Mouse (Mus musculus) neural tube, embryonic 11.5 days (tissue): ENCODE measurements around the gene Gjd3. TPM values are rescaled to one million over a fixed set of nuclear protein-coding genes. Genes with fewer than 3 reads are reported as not detected.
A peak's percentile ranks its signal among the peaks of the same experiment; 100 is the strongest.

ENCODE experiments used
- ATAC-seq: fragments of 200-750 bp; cut with Nextera tagmentation; 2 replicates; pipeline ENCODE4 v1.8.0; 2017; ENCODE audit warnings: moderate number of reproducible peaks, mild to moderate bottlenecking, moderate TSS enrichment, moderate library complexity; ENCODE audit not compliant: insufficient read depth, low FRiP score, low TSS enrichment
- DNase-seq: peaks from one replicate; pipeline ENCODE4 v3.0.0-alpha.2; 2015; ENCODE audit warnings: low spot score
- H3K27ac ChIP-seq: fragments of 300-500 bp; sonication (generic); 2 replicates; pipeline ENCODE4 v1.5.1; 2014; ENCODE audit warnings: low read depth, mild to moderate bottlenecking, low read length
- H3K27me3 ChIP-seq: fragments of 300-500 bp; sonication (generic); 2 replicates; pipeline ENCODE4 v1.6.1; 2014; ENCODE audit warnings: mild to moderate bottlenecking, low read length, mixed read lengths; ENCODE audit not compliant: control insufficient read depth, insufficient read depth
- H3K36me3 ChIP-seq: fragments of 300-500 bp; sonication (generic); 2 replicates; pipeline ENCODE4 v1.6.1; 2014; ENCODE audit warnings: mild to moderate bottlenecking, low read length, moderate library complexity, mixed read lengths; ENCODE audit not compliant: control insufficient read depth, insufficient read depth
- H3K4me1 ChIP-seq: fragments of 300-500 bp; sonication (generic); 2 replicates; pipeline ENCODE4 v1.6.1; 2014; ENCODE audit warnings: low read length, mixed read lengths; ENCODE audit not compliant: control insufficient read depth, insufficient read depth
- H3K4me2 ChIP-seq: fragments of 300-500 bp; sonication (generic); 2 replicates; pipeline ENCODE4 v1.6.1; 2014; ENCODE audit warnings: low read depth, mild to moderate bottlenecking, moderate library complexity
- H3K4me3 ChIP-seq: fragments of 300-500 bp; sonication (generic); 2 replicates; pipeline ENCODE4 v1.5.1; 2014; ENCODE audit warnings: low read depth, low read length
- H3K9ac ChIP-seq: fragments of 300-500 bp; sonication (generic); 2 replicates; pipeline ENCODE4 v1.6.1; 2014; ENCODE audit warnings: mild to moderate bottlenecking, low read length
- H3K9me3 ChIP-seq: fragments of 300-500 bp; sonication (generic); 2 replicates; pipeline ENCODE4 v1.6.1; 2016; ENCODE audit warnings: low read length; ENCODE audit not compliant: control insufficient read depth
- WGBS: fragments of 180-500 bp; shearing (Covaris S2); extraction: QIAGEN DNeasy Blood & Tissue Kit; methylation state at CpG from one replicate; pipeline ENCODE4 v1.1.7; 2014; 5-methylcytosine and 5-hydroxymethylcytosine counted together
- polyA plus RNA-seq: library from polyadenylated mRNA; unstranded; fragments of >200 nt; fragmentation: Nextera tagmentation; extraction: Ambion mirVana; gene quantifications from 2 replicates; pipeline ENCODE4 v1.2.1, GENCODE M21; 2014

Gene Gjd3
- polyA plus RNA-seq, 1 experiment from 2014 or later: 0.57 TPM

- peaks cover 30% of the 10 kb centered on the region for H3K36me3 ChIP-seq
- no peak overlapping the region for H3K9ac ChIP-seq
- WGBS: 76% methylated on average over 6 of the region's 6 CpGs
These were observed 8.6 kb downstream of the Gjd3 start for GRCm38 (mm10) chr11:98974213-98974612.

GRCm38 (mm10) chr11:98973584-98973983, 9.2 kb downstream of the Gjd3 start:
- Histone ChIP-seq H3K36me3 (peaks cover 30% of the 10 kb centered on the region), H3K27me3 (no peaks in the 10 kb centered on the region), H3K9ac (no peak overlapping the region), H3K4me3 (no peak overlapping the region), H3K4me2 (no peak overlapping the region), H3K27ac (no peak overlapping the region), H3K4me1 (peaks cover 24% of the 10 kb centered on the region), H3K9me3 (no peaks in the 10 kb centered on the region)
- 89% methylated on average over 14 of the region's 14 CpGs for WGBS
- ATAC-seq (no peak), DNase-seq (no peak)

More at GRCm38 (mm10) chr11:98974213-98974612, 8.6 kb downstream of the Gjd3 start:
- no peaks in the 10 kb centered on the region for H3K9me3 ChIP-seq
- ATAC-seq: no peak
- peaks cover 24% of the 10 kb centered on the region for H3K4me1 ChIP-seq
- H3K27me3 ChIP-seq: no peaks in the 10 kb centered on the region
- no peak overlapping the region for H3K4me2 ChIP-seq
- H3K27ac ChIP-seq: no peak overlapping the region
- no peak for DNase-seq
- no peak overlapping the region for H3K4me3 ChIP-seq

- Histone ChIP-seq H3K9ac (no peak overlapping the region), H3K4me2 (no peak overlapping the region), H3K36me3 (peaks cover 30% of the 10 kb centered on the region), H3K9me3 (no peaks in the 10 kb centered on the region), H3K4me3 (no peak overlapping the region), H3K27me3 (no peaks in the 10 kb centered on the region), H3K27ac (no peak overlapping the region), H3K4me1 (peaks cover 30% of the 10 kb centered on the region)
- ATAC-seq: no peak
- 92% methylated on average over 9 of the region's 9 CpGs for WGBS
- no peak for DNase-seq
These were observed 9.9 kb downstream of the Gjd3 start for GRCm38 (mm10) chr11:98972801-98973360.

GRCm38 (mm10) chr11:98972215-98972614, 10.6 kb downstream of the Gjd3 start:
- WGBS: 58% methylated on average over 9 of the region's 9 CpGs
- peaks cover 37% of the 10 kb centered on the region for H3K4me1 ChIP-seq
- no peak overlapping the region for H3K27ac ChIP-seq
- H3K36me3 ChIP-seq: peaks cover 30% of the 10 kb centered on the region
- H3K9ac ChIP-seq: no peak overlapping the region
- H3K4me3 ChIP-seq: no peak overlapping the region
- ATAC-seq: no peak
- no peaks in the 10 kb centered on the region for H3K9me3 ChIP-seq
- DNase-seq: peak; percentile 81
- H3K4me2 ChIP-seq: no peak overlapping the region
- H3K27me3 ChIP-seq: no peaks in the 10 kb centered on the region

- peak overlapping the region; percentile 98 for H3K4me2 ChIP-seq
- no peaks in the 10 kb centered on the region for H3K9me3 ChIP-seq
- H3K4me3 ChIP-seq: no peak overlapping the region
- H3K27ac ChIP-seq: peak overlapping the region; percentile 96
- WGBS: 72% methylated on average over 23 of the region's 23 CpGs
- H3K4me1 ChIP-seq: peaks cover 44% of the 10 kb centered on the region
- DNase-seq (peak; percentile 60), ATAC-seq (no peak)
- H3K27me3 ChIP-seq: no peaks in the 10 kb centered on the region
- H3K9ac ChIP-seq: peak overlapping the region; percentile 58; the same call in 1 of the 2 replicates
- peaks cover 30% of the 10 kb centered on the region for H3K36me3 ChIP-seq
These were observed 11.3 kb downstream of the Gjd3 start for GRCm38 (mm10) chr11:98971316-98972031.

- no peaks in the 10 kb centered on the region for H3K27me3 ChIP-seq
- no peaks in the 10 kb centered on the region for H3K9me3 ChIP-seq
- H3K27ac ChIP-seq: peak overlapping the region; percentile 96
- 45% methylated on average over 29 of the region's 29 CpGs for WGBS
- peak overlapping the region; percentile 98 for H3K4me2 ChIP-seq
- ATAC-seq (no peak), DNase-seq (no peak)
- H3K4me3 ChIP-seq: peak overlapping the region; percentile 32
- peaks cover 30% of the 10 kb centered on the region for H3K36me3 ChIP-seq
- peaks cover 55% of the 10 kb centered on the region for H3K4me1 ChIP-seq
- peak overlapping the region; percentile 58 for H3K9ac ChIP-seq
These were observed 12.5 kb downstream of the Gjd3 start for GRCm38 (mm10) chr11:98970191-98970925.

- peak; percentile 85 for DNase-seq
- H3K36me3 ChIP-seq: peaks cover 30% of the 10 kb centered on the region
- 8% methylated on average over 17 of the region's 17 CpGs for WGBS
- peak overlapping the region; percentile 98 for H3K4me2 ChIP-seq
- peaks cover 63% of the 10 kb centered on the region for H3K4me1 ChIP-seq
- ATAC-seq: peak; percentile 32
- H3K4me3 ChIP-seq: peak overlapping the region; percentile 32
- no peaks in the 10 kb centered on the region for H3K27me3 ChIP-seq
- H3K9me3 ChIP-seq: no peaks in the 10 kb centered on the region
- peak overlapping the region; percentile 58 for H3K9ac ChIP-seq
- peak overlapping the region; percentile 96 for H3K27ac ChIP-seq
These were observed 13.3 kb downstream of the Gjd3 start for GRCm38 (mm10) chr11:98969496-98969927.

GRCm38 (mm10) chr11:98968716-98969495, 13.9 kb downstream of the Gjd3 start:
- Histone ChIP-seq H3K4me1 (peaks cover 69% of the 10 kb centered on the region), H3K4me3 (peak overlapping the region; percentile 91; the same call in 1 of the 2 replicates), H3K9me3 (no peaks in the 10 kb centered on the region), H3K27me3 (no peaks in the 10 kb centered on the region), H3K36me3 (peaks cover 28% of the 10 kb centered on the region), H3K4me2 (peak overlapping the region; percentile 98), H3K9ac (peak overlapping the region; percentile 46), H3K27ac (peak overlapping the region; percentile 96)
- peak; percentile 94 for DNase-seq
- WGBS: 2% methylated on average over 20 of the region's 20 CpGs
- ATAC-seq: peak; percentile 68
